Mouse (Mus musculus): ENCODE data around the gene Hyou1. TPM values are rescaled to one million over a fixed set of nuclear protein-coding genes. Genes with fewer than 3 reads are reported as not detected.
"Not testable (repeated sequence)": the region's sequence is repeated elsewhere in the genome, so short reads cannot be mapped to it uniquely, and the experiment has no call there.

Gene Hyou1
- 41.3 and 43.4 TPM in 2 replicates for polyA plus RNA-seq (2016; fragmentation: Nextera tagmentation; extraction: Ambion mirVana)

GRCm38 (mm10) chr9:44379054-44379834, at the start of gene Hyou1:
Hyou1 (plus strand) TSS chr9:44379490.
- Histone ChIP-seq H3K4me3 (peak within 1 kb of the TSS; percentile 77), H3K9me3 (replicated peaks) (no peaks in the 10 kb centered on the region), H3K27me3 (ENCODE audit: low read depth, poor library complexity, severe bottlenecking) (no peaks in the 10 kb centered on the region), H3K27ac (peak within 1 kb of the TSS; percentile 91), H3K36me3 (peaks cover 39% of the 10 kb centered on the region), H3K4me1 (peaks cover 21% of the 10 kb centered on the region)
- WGBS: under 1% methylated on average over 83 of the region's 83 CpGs
- DNase-seq (ENCODE audit: low spot score): peak; percentile 100

DNA sequence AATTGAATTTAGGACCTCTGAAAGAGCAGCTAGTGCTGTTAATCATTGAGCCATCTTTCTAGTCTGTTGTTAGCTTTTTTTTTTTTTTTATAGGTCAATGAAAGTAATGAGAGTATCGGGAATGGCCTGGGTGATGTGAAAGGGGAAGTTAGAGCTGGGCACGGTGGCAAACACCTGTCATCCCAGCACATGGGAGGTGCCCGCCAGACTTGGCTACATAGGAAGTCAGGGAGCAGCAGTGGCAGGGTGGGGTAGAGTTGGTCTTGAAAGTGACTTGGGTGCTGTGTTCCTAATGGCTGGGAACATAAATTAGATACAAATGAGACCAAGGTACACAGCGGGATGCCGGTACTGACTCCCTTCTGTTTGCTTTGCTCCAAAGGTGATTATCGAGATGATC, 48.6 kb upstream of the Hyou1 start:
- DNase-seq (ENCODE audit: low spot score): no peak
- H3K27ac ChIP-seq: no peak overlapping the region
- no peaks in the 10 kb centered on the region for H3K27me3 ChIP-seq (ENCODE audit: low read depth, poor library complexity, severe bottlenecking)
- peaks cover 67% of the 10 kb centered on the region for H3K36me3 ChIP-seq
- WGBS: 95% methylated on average over 6 of the region's 6 CpGs
- H3K4me3 ChIP-seq: no peak overlapping the region
- H3K4me1 ChIP-seq: peaks cover 14% of the 10 kb centered on the region
- H3K9me3 ChIP-seq (replicated peaks): peaks cover 2% of the 10 kb centered on the region; the same call in 1 of the 2 replicates

GRCm38 (mm10) chr9:44332918-44333638, 46.2 kb upstream of the Hyou1 start:
- 96% methylated on average over 13 of the region's 13 CpGs for WGBS
- peaks cover 84% of the 10 kb centered on the region for H3K36me3 ChIP-seq

GRCm38 (mm10) chr9:44334396-44335330, 44.6 kb upstream of the Hyou1 start, which contains the start of gene H2afx:
H2afx (plus strand) TSS chr9:44334694.
- Histone ChIP-seq H3K36me3 (peaks cover 83% of the 10 kb centered on the region), H3K27ac (peak within 1 kb of the TSS; percentile 98), H3K4me1 (peaks cover 15% of the 10 kb centered on the region), H3K9me3 (replicated peaks) (peaks cover 2% of the 10 kb centered on the region; the same call in 1 of the 2 replicates), H3K27me3 (ENCODE audit: low read depth, poor library complexity, severe bottlenecking) (no peaks in the 10 kb centered on the region), H3K4me3 (peak within 1 kb of the TSS; percentile 98)
- DNase-seq (ENCODE audit: low spot score): peak; percentile 98
- under 1% methylated on average over 91 of the region's 91 CpGs for whole genome bisulfite sequencing

More at GRCm38 (mm10) chr9:44332918-44333638, 46.2 kb upstream of the Hyou1 start:
- Histone ChIP-seq H3K4me1 (peaks cover 15% of the 10 kb centered on the region), H3K27ac (peak overlapping the region; percentile 98; the same call in 1 of the 2 replicates), H3K27me3 (ENCODE audit: low read depth, poor library complexity, severe bottlenecking) (no peaks in the 10 kb centered on the region), H3K4me3 (peak overlapping the region; percentile 98; the same call in 1 of the 2 replicates), H3K9me3 (replicated peaks) (peaks cover 2% of the 10 kb centered on the region; the same call in 1 of the 2 replicates)
- DNase-seq (ENCODE audit: low spot score): no peak

- WGBS: under 1% methylated on average over 50 of the region's 50 CpGs
- H3K4me1 ChIP-seq: peaks cover 15% of the 10 kb centered on the region
- H3K4me3 ChIP-seq: peak overlapping the region; percentile 98
- peaks cover 81% of the 10 kb centered on the region for H3K36me3 ChIP-seq
- peak overlapping the region; percentile 98 for H3K27ac ChIP-seq
- no peaks in the 10 kb centered on the region for H3K27me3 ChIP-seq (ENCODE audit: low read depth, poor library complexity, severe bottlenecking)
- peaks cover 2% of the 10 kb centered on the region; the same call in 1 of the 2 replicates for H3K9me3 ChIP-seq (replicated peaks)
- DNase-seq (ENCODE audit: low spot score): no peak
Observed at GRCm38 (mm10) chr9:44335331-44336092, 43.8 kb upstream of the Hyou1 start.

GRCm38 (mm10) chr9:44336093-44336406, 43.2 kb upstream of the Hyou1 start:
- WGBS: 4% methylated on average over 5 of the region's 5 CpGs
- DNase-seq (ENCODE audit: low spot score): no peak
- Histone ChIP-seq H3K36me3 (peaks cover 81% of the 10 kb centered on the region), H3K27me3 (ENCODE audit: low read depth, poor library complexity, severe bottlenecking) (no peaks in the 10 kb centered on the region), H3K4me1 (peaks cover 15% of the 10 kb centered on the region), H3K27ac (peak overlapping the region; percentile 98), H3K4me3 (peak overlapping the region; percentile 98), H3K9me3 (replicated peaks) (peaks cover 2% of the 10 kb centered on the region; the same call in 1 of the 2 replicates)

GRCm38 (mm10) chr9:44336513-44336912, 42.8 kb upstream of the Hyou1 start:
- Histone ChIP-seq H3K36me3 (peaks cover 81% of the 10 kb centered on the region), H3K4me1 (peaks cover 15% of the 10 kb centered on the region), H3K4me3 (peak overlapping the region; percentile 98)
- H3K9me3 ChIP-seq (replicated peaks); DNase-seq (ENCODE audit: low spot score); H3K27me3 ChIP-seq (ENCODE audit: low read depth, poor library complexity, severe bottlenecking); H3K27ac ChIP-seq: not testable (repeated sequence)
- 52% methylated on average over 4 of the region's 4 CpGs for WGBS

DNA sequence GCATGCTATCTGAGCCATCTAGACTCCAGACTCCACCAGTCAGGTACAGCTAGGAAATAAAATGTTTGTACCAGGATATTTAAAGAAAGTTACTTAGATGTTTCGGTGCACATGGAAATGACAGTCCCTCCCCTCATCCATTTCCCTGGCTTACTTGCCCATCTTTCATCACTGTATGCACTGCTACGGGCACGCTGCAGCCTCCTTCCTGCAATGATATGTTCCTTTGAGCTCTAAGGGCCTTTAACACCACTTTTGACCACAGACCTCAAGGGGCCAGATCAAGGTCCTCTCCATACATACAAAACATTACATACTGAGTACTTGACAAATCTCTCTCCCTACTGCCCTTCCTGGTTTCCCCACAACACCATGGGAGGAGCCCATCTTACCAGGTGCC, 42.3 kb upstream of the Hyou1 start:
- no peak for DNase-seq (ENCODE audit: low spot score)
- no peaks in the 10 kb centered on the region for H3K27me3 ChIP-seq (ENCODE audit: low read depth, poor library complexity, severe bottlenecking)
- WGBS: 83% methylated on average over 3 of the region's 3 CpGs
- H3K4me1 ChIP-seq: peaks cover 16% of the 10 kb centered on the region
- H3K36me3 ChIP-seq: peaks cover 81% of the 10 kb centered on the region
- H3K4me3 ChIP-seq: peak overlapping the region; percentile 98
- H3K27ac ChIP-seq: no peak overlapping the region
- H3K9me3 ChIP-seq (replicated peaks): peaks cover 2% of the 10 kb centered on the region; the same call in 1 of the 2 replicates

GRCm38 (mm10) chr9:44337436-44338169, 41.7 kb upstream of the Hyou1 start:
- H3K4me1 ChIP-seq: peaks cover 22% of the 10 kb centered on the region
- H3K27ac ChIP-seq: peak overlapping the region; percentile 11; the same call in 1 of the 2 replicates
- H3K9me3 ChIP-seq (replicated peaks): peaks cover 2% of the 10 kb centered on the region; the same call in 1 of the 2 replicates
- H3K27me3 ChIP-seq (ENCODE audit: low read depth, poor library complexity, severe bottlenecking): no peaks in the 10 kb centered on the region
- peaks cover 76% of the 10 kb centered on the region for H3K36me3 ChIP-seq
- peak overlapping the region; percentile 98 for H3K4me3 ChIP-seq
- WGBS: 69% methylated on average over 9 of the region's 9 CpGs
- no peak for DNase-seq (ENCODE audit: low spot score)

- Histone ChIP-seq H3K36me3 (peaks cover 67% of the 10 kb centered on the region), H3K4me1 (peaks cover 32% of the 10 kb centered on the region), H3K27me3 (ENCODE audit: low read depth, poor library complexity, severe bottlenecking) (no peaks in the 10 kb centered on the region), H3K27ac (no peak overlapping the region), H3K9me3 (replicated peaks) (peaks cover 2% of the 10 kb centered on the region; the same call in 1 of the 2 replicates), H3K4me3 (no peak overlapping the region)
- 84% methylated on average over 5 of the region's 5 CpGs for whole genome bisulfite sequencing
- no peak for DNase-seq (ENCODE audit: low spot score)
Observed at GRCm38 (mm10) chr9:44338574-44338973, 40.7 kb upstream of the Hyou1 start.

DNA sequence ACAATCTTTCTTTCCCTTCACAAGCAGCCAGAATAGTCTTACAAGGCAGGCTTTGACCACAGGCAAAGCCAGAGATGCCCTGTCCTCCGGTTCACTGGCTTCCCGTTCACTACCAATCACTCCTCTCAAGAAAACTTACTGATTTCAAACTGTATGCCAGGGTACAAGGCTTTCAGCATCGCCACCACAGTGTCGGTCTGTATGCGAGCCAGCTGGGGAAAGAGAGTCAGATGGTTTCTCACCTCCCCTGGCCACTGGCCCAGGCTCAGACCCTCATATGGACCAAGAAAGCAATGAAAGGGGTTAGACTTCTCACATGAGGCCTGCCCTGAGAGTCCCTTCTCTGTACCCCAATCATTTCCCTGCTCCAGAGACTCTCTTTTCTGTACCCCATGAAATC, 37.8 kb upstream of the Hyou1 start:
- Histone ChIP-seq H3K36me3 (peaks cover 64% of the 10 kb centered on the region), H3K4me3 (peak overlapping the region; percentile 19; the same call in 1 of the 2 replicates), H3K4me1 (peaks cover 34% of the 10 kb centered on the region), H3K27me3 (ENCODE audit: low read depth, poor library complexity, severe bottlenecking) (no peaks in the 10 kb centered on the region), H3K9me3 (replicated peaks) (no peaks in the 10 kb centered on the region), H3K27ac (no peak overlapping the region; the same call in 1 of the 2 replicates)
- no peak for DNase-seq (ENCODE audit: low spot score)
- WGBS: 89% methylated on average over 5 of the region's 5 CpGs

All from limb, embryonic 10.5 days (tissue).